Mouse (Mus musculus): Measurements from ENCODE around the gene Zfp777. TPM values are rescaled to one million over a fixed set of nuclear protein-coding genes. Genes with fewer than 3 reads are reported as not detected.
A peak's percentile ranks its signal among the peaks of the same experiment; 100 is the strongest.

Gene Zfp777
- 7.8 and 8.2 TPM in 2 replicates for polyA plus RNA-seq (2015; fragmentation: Nextera tagmentation; extraction: Ambion mirVana)

GRCm38 (mm10) chr6:48048426-48049272 lies at the start of gene Zfp777:
Gene Zfp777 (minus strand): TSS chr6:48048911.
- H3K4me3 ChIP-seq: peak within 1 kb of the TSS; percentile 89
- no peaks in the 10 kb centered on the region for H3K9me3 ChIP-seq
- H3K27me3 ChIP-seq: no peaks in the 10 kb centered on the region
- peak within 1 kb of the TSS; percentile 81 for H3K9ac ChIP-seq
- peaks cover 9% of the 10 kb centered on the region for H3K36me3 ChIP-seq
- under 1% methylated on average over 59 of the region's 82 CpGs for WGBS
- H3K4me1 ChIP-seq: 0 out of 2 replicates have a peak, but pooled peaks cover 16% of the 10 kb centered on the region
- ATAC-seq (ENCODE audit: borderline replicate concordance, extremely low read depth, low FRiP score, low TSS enrichment): peak; percentile 88
- peak within 1 kb of the TSS; percentile 94 for H3K27ac ChIP-seq
- peak within 1 kb of the TSS; percentile 93 for H3K4me2 ChIP-seq

- no peaks in the 10 kb centered on the region for H3K27me3 ChIP-seq
- peak overlapping the region; percentile 93 for H3K4me3 ChIP-seq
- no peak overlapping the region for H3K27ac ChIP-seq
- H3K36me3 ChIP-seq: peaks cover 22% of the 10 kb centered on the region
- H3K4me1 ChIP-seq: peaks cover 15% of the 10 kb centered on the region
- H3K9me3 ChIP-seq: no peaks in the 10 kb centered on the region
- H3K9ac ChIP-seq: no peak overlapping the region
- WGBS: 41% methylated on average over 14 of the region's 14 CpGs
- peak overlapping the region; percentile 68 for H3K4me2 ChIP-seq
- ATAC-seq (ENCODE audit: borderline replicate concordance, extremely low read depth, low FRiP score, low TSS enrichment): no peak
Observed at GRCm38 (mm10) chr6:48086957-48087715, 38.4 kb upstream of the Zfp777 start.

GRCm38 (mm10) chr6:48086471-48086878 lies 37.8 kb upstream of the Zfp777 start, which contains the start of gene Zfp746:
Gene Zfp746 (minus strand): TSS chr6:48086593.
- H3K4me1 ChIP-seq: peaks cover 15% of the 10 kb centered on the region
- peak within 1 kb of the TSS; percentile 95 for H3K9ac ChIP-seq
- peak within 1 kb of the TSS; percentile 93 for H3K27ac ChIP-seq
- peak; percentile 92 for ATAC-seq (ENCODE audit: borderline replicate concordance, extremely low read depth, low FRiP score, low TSS enrichment)
- WGBS: under 1% methylated on average over 49 of the region's 53 CpGs
- no peaks in the 10 kb centered on the region for H3K9me3 ChIP-seq
- H3K27me3 ChIP-seq: no peaks in the 10 kb centered on the region
- peaks cover 28% of the 10 kb centered on the region for H3K36me3 ChIP-seq
- peak within 1 kb of the TSS; percentile 93 for H3K4me3 ChIP-seq
- peak within 1 kb of the TSS; percentile 68 for H3K4me2 ChIP-seq

- peak; percentile 87 for ATAC-seq (ENCODE audit: borderline replicate concordance, extremely low read depth, low FRiP score, low TSS enrichment)
- Histone ChIP-seq H3K27ac (peak overlapping the region; percentile 93), H3K9ac (peak overlapping the region; percentile 95), H3K9me3 (no peaks in the 10 kb centered on the region), H3K4me1 (peaks cover 15% of the 10 kb centered on the region), H3K4me2 (peak overlapping the region; percentile 68), H3K36me3 (peaks cover 35% of the 10 kb centered on the region), H3K4me3 (peak overlapping the region; percentile 93), H3K27me3 (no peaks in the 10 kb centered on the region)
- 2% methylated on average over 44 of the region's 72 CpGs for WGBS
Observed at GRCm38 (mm10) chr6:48085521-48086404, 37.1 kb upstream of the Zfp777 start.

GRCm38 (mm10) chr6:48083733-48084191 lies 35.1 kb upstream of the Zfp777 start:
- Histone ChIP-seq H3K27ac (no peak overlapping the region), H3K4me1 (peaks cover 15% of the 10 kb centered on the region), H3K27me3 (no peaks in the 10 kb centered on the region), H3K4me2 (no peak overlapping the region), H3K9me3 (no peaks in the 10 kb centered on the region), H3K4me3 (no peak overlapping the region), H3K36me3 (peaks cover 54% of the 10 kb centered on the region), H3K9ac (no peak overlapping the region)
- no peak for ATAC-seq (ENCODE audit: borderline replicate concordance, extremely low read depth, low FRiP score, low TSS enrichment)
- WGBS: 87% methylated on average over 6 of the region's 6 CpGs

- 95% methylated on average over 3 of the region's 3 CpGs for WGBS
- no peaks in the 10 kb centered on the region for H3K27me3 ChIP-seq
- H3K9ac ChIP-seq: no peak overlapping the region
- no peak for ATAC-seq (ENCODE audit: borderline replicate concordance, extremely low read depth, low FRiP score, low TSS enrichment)
- peaks cover 15% of the 10 kb centered on the region for H3K4me1 ChIP-seq
- peaks cover 68% of the 10 kb centered on the region for H3K36me3 ChIP-seq
- H3K27ac ChIP-seq: no peak overlapping the region
- no peak overlapping the region for H3K4me3 ChIP-seq
- H3K4me2 ChIP-seq: no peak overlapping the region
- no peaks in the 10 kb centered on the region for H3K9me3 ChIP-seq
Observed at GRCm38 (mm10) chr6:48081952-48082351, 33.2 kb upstream of the Zfp777 start.

- H3K4me2 ChIP-seq: no peak overlapping the region
- no peak overlapping the region for H3K4me3 ChIP-seq
- H3K9me3 ChIP-seq: no peaks in the 10 kb centered on the region
- 94% methylated on average over 5 of the region's 5 CpGs for WGBS
- peaks cover 78% of the 10 kb centered on the region for H3K36me3 ChIP-seq
- peaks cover 15% of the 10 kb centered on the region for H3K4me1 ChIP-seq
- no peak overlapping the region for H3K27ac ChIP-seq
- H3K9ac ChIP-seq: no peak overlapping the region
- no peaks in the 10 kb centered on the region for H3K27me3 ChIP-seq
- no peak for ATAC-seq (ENCODE audit: borderline replicate concordance, extremely low read depth, low FRiP score, low TSS enrichment)
Observed at GRCm38 (mm10) chr6:48081021-48081420, 32.3 kb upstream of the Zfp777 start.

- no peaks in the 10 kb centered on the region for H3K4me1 ChIP-seq
Observed at GRCm38 (mm10) chr6:48073316-48073715, 24.6 kb upstream of the Zfp777 start.

GRCm38 (mm10) chr6:48067492-48067891 lies 18.8 kb upstream of the Zfp777 start:
- Histone ChIP-seq H3K4me2 (no peak overlapping the region), H3K9me3 (no peaks in the 10 kb centered on the region), H3K27ac (no peak overlapping the region), H3K4me3 (no peak overlapping the region), H3K4me1 (no peaks in the 10 kb centered on the region), H3K36me3 (peaks cover 67% of the 10 kb centered on the region), H3K27me3 (no peaks in the 10 kb centered on the region), H3K9ac (no peak overlapping the region)
- WGBS: 78% methylated on average over 3 of the region's 3 CpGs
- no peak for ATAC-seq (ENCODE audit: borderline replicate concordance, extremely low read depth, low FRiP score, low TSS enrichment)

More at GRCm38 (mm10) chr6:48073316-48073715, 24.6 kb upstream of the Zfp777 start:
- no peak overlapping the region for H3K4me3 ChIP-seq
- peaks cover 56% of the 10 kb centered on the region for H3K36me3 ChIP-seq
- no peak overlapping the region for H3K9ac ChIP-seq
- H3K9me3 ChIP-seq: no peaks in the 10 kb centered on the region
- H3K27ac ChIP-seq: no peak overlapping the region
- no peak overlapping the region for H3K4me2 ChIP-seq
- 71% methylated on average over 5 of the region's 5 CpGs for WGBS
- no peaks in the 10 kb centered on the region for H3K27me3 ChIP-seq
- ATAC-seq (ENCODE audit: borderline replicate concordance, extremely low read depth, low FRiP score, low TSS enrichment): no peak

GRCm38 (mm10) chr6:48065587-48066075 lies 16.9 kb upstream of the Zfp777 start:
- WGBS: 88% methylated on average over 6 of the region's 6 CpGs
- H3K36me3 ChIP-seq: peaks cover 69% of the 10 kb centered on the region

GRCm38 (mm10) chr6:48064451-48064850 lies 15.7 kb upstream of the Zfp777 start:
- H3K9me3 ChIP-seq: no peaks in the 10 kb centered on the region
- H3K36me3 ChIP-seq: peaks cover 67% of the 10 kb centered on the region
- ATAC-seq (ENCODE audit: borderline replicate concordance, extremely low read depth, low FRiP score, low TSS enrichment): 0 out of 2 replicates have a peak, but pooled peaks have one; percentile 14
- no peak overlapping the region for H3K4me3 ChIP-seq
- no peaks in the 10 kb centered on the region for H3K4me1 ChIP-seq
- no peak overlapping the region for H3K27ac ChIP-seq
- no peak overlapping the region for H3K4me2 ChIP-seq
- 90% methylated on average over 14 of the region's 14 CpGs for WGBS
- no peak overlapping the region for H3K9ac ChIP-seq
- no peaks in the 10 kb centered on the region for H3K27me3 ChIP-seq

More at GRCm38 (mm10) chr6:48065587-48066075, 16.9 kb upstream of the Zfp777 start:
- Histone ChIP-seq H3K27ac (no peak overlapping the region), H3K4me1 (no peaks in the 10 kb centered on the region), H3K27me3 (no peaks in the 10 kb centered on the region), H3K4me3 (no peak overlapping the region), H3K9ac (no peak overlapping the region), H3K9me3 (no peaks in the 10 kb centered on the region), H3K4me2 (no peak overlapping the region)
- no peak for ATAC-seq (ENCODE audit: borderline replicate concordance, extremely low read depth, low FRiP score, low TSS enrichment)

Measured in lung, embryonic 15.5 days (tissue).